Mouse (Mus musculus) testis, adult 2 months (tissue): ENCODE measurements around the gene Pcdh7. TPM values are rescaled to one million over a fixed set of nuclear protein-coding genes. Genes with fewer than 3 reads are reported as not detected.
"Not testable (repeated sequence)": the region's sequence is repeated elsewhere in the genome, so short reads cannot be mapped to it uniquely, and the experiment has no call there.

ENCODE experiments used
- H3K27ac ChIP-seq: fragments of 200-500 bp; 2 replicates; pipeline ENCODE4 v1.5.1; 2012; ENCODE audit warnings: low read depth, low read length; ENCODE audit not compliant: control insufficient read depth, insufficient read depth
- H3K27me3 ChIP-seq: fragments of 200-500 bp; 2 replicates; pipeline ENCODE4 v1.6.1; 2012; ENCODE audit warnings: mild to moderate bottlenecking, low read length, moderate library complexity; ENCODE audit not compliant: control insufficient read depth, insufficient read depth
- H3K36me3 ChIP-seq: fragments of 200-500 bp; 2 replicates; pipeline ENCODE4 v1.6.1; 2012; ENCODE audit warnings: mild to moderate bottlenecking, low read length; ENCODE audit not compliant: control insufficient read depth, insufficient read depth
- H3K4me1 ChIP-seq: fragments of 200-500 bp; 2 replicates; pipeline ENCODE4 v1.6.1; 2012; ENCODE audit warnings: low read length; ENCODE audit not compliant: control insufficient read depth, insufficient read depth
- H3K4me3 ChIP-seq: fragments of 200-500 bp; 2 replicates; pipeline ENCODE4 v1.5.1; 2012; ENCODE audit warnings: low read depth, mild to moderate bottlenecking, low read length, moderate library complexity, mixed read lengths; ENCODE audit not compliant: control insufficient read depth
- CTCF ChIP-seq: fragments of 200-500 bp; IDR thresholded peaks from 2 replicates; pipeline ENCODE4 v1.5.1; 2012; ENCODE audit warnings: low read depth, mild to moderate bottlenecking, inconsistent platforms, low read length, moderate library complexity; ENCODE audit not compliant: control insufficient read depth, insufficient read depth, insufficient replicate concordance
- POLR2A ChIP-seq: fragments of 200-500 bp; IDR thresholded peaks from 2 replicates; pipeline ENCODE4 v1.6.1; 2012; ENCODE audit warnings: low read depth, mild to moderate bottlenecking, inconsistent platforms, low read length, moderate library complexity; ENCODE audit not compliant: control insufficient read depth
- polyA plus RNA-seq: library from polyadenylated mRNA; depleted of rRNA; stranded (reverse); fragments of >200 nt; gene quantifications from 2 replicates; pipeline ENCODE4 v1.2.3, GENCODE M21; 2012; rRNA removed

Gene Pcdh7
- 0.58 and 1.3 TPM in 2 replicates for polyA plus RNA-seq

DNA sequence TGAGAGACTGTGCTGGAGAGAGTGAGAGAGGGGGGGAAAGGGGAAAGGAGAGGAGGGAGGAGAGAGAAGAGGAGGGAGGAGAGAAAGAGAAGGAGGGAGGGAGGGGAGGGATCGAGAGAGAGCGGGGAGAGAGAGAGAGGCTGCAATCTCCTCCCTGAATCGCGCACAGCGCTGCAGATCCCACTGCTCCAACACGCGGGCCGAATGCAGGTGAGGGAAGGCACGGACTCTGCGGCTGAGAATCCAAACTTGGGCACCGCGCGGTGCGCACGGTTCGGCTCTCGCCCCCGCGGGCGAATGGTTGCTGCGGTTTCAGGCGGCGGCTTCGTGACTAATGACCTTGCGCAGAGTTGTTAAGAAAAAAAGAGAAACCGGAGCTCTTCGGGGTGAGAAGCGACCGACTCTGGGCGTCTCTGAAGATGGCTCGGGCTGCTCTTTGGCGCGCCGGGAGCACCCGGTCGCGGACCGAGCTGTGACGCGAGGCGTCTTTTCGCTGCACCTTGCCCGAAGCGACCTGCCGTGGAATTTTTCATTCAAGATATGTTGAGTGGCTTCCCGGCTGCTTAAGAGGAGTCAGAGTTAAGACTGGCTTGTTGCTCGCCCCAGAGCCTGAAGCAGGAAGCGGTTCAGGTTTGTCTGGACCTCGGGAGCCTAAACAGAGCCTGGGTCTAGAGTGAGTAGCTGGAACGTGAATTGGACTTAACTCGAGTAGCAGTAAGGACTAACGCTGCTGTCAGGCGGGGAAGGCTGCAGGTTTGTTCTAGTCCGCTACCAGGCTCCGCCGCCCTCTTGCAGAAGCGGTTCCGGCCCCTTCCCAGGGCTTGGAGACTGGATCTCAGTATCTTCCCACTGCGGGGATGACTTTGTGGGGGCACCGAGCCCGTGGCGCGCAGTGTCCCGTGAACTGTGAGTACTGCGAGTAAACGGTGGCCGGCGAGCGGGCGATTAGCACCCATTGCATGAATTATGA is at the start of gene Pcdh7:
TSS of gene Pcdh7 (plus strand) at position 62 of the 970 bp plus-strand sequence.
- TF ChIP-seq CTCF (no peak), POLR2A (no peak)
- peaks cover 20% of the 10 kb centered on the region for H3K27me3 ChIP-seq
- peak within 1 kb of the TSS; percentile 33 for H3K27ac ChIP-seq
- peaks cover 45% of the 10 kb centered on the region for H3K4me1 ChIP-seq
- H3K4me3 ChIP-seq: peak within 1 kb of the TSS; percentile 73
- H3K36me3 ChIP-seq: no peaks in the 10 kb centered on the region

GRCm38 (mm10) chr5:57676970-57677369 is 40.8 kb upstream of the Pcdh7 start:
- not testable (repeated sequence) for H3K36me3 ChIP-seq, H3K4me1 ChIP-seq, H3K4me3 ChIP-seq, H3K27me3 ChIP-seq, H3K27ac ChIP-seq

DNA sequence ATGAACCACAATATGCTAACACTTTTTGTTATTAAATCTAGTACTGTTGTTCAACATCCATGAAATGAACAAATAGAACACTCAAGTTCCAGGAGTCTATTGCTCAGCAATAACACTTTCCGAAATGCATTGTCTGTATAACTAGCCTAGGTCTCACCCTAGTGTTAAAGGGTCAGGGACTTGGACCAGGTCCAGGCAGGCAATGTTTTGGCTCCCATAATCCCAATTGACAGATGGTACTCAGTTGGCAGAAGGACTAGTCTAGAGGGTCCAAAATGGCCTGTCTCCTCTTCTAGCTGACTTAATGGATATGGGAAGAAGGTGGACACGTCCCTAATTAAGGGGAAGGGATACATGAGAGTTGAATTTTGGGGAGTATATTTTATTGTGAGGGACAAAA is 9.4 kb upstream of the Pcdh7 start:
- Histone ChIP-seq H3K36me3 (no peaks in the 10 kb centered on the region), H3K27ac (no peak overlapping the region), H3K4me1 (no peaks in the 10 kb centered on the region), H3K27me3 (no peaks in the 10 kb centered on the region), H3K4me3 (no peak overlapping the region)
- TF ChIP-seq POLR2A (no peak), CTCF (no peak)

DNA sequence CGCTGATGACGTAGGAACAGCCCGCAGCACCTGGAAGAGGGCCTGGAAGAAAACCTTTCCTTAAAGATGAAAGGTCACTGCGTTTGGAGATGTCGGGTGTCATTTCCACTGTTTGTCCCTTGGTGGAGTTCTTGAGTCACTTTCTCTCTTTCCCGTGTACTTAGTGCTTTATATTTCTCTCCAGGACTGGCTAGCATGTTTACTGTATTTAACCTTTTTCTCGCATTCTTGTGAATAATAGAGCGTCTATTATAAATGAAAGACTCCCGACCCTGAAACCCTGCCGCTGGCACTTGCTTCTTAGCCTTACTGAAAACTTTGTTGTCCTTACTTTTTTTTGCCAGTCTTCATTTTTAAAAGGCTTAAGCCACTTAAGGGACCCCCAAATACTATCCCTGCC is 3.8 kb upstream of the Pcdh7 start:
- H3K27ac ChIP-seq: no peak overlapping the region
- peaks cover 15% of the 10 kb centered on the region for H3K27me3 ChIP-seq
- no peaks in the 10 kb centered on the region for H3K36me3 ChIP-seq
- no peak overlapping the region for H3K4me3 ChIP-seq
- TF ChIP-seq POLR2A (no peak), CTCF (no peak)
- peaks cover 29% of the 10 kb centered on the region for H3K4me1 ChIP-seq

- H3K36me3 ChIP-seq: no peaks in the 10 kb centered on the region
- peaks cover 38% of the 10 kb centered on the region for H3K4me1 ChIP-seq
- H3K27me3 ChIP-seq: peaks cover 20% of the 10 kb centered on the region
- no peak overlapping the region for H3K27ac ChIP-seq
- TF ChIP-seq POLR2A: no peak
- no peak for TF ChIP-seq CTCF
- peak overlapping the region; percentile 69 for H3K4me3 ChIP-seq
Observed at GRCm38 (mm10) chr5:57714621-57715523, 2.9 kb upstream of the Pcdh7 start.

DNA sequence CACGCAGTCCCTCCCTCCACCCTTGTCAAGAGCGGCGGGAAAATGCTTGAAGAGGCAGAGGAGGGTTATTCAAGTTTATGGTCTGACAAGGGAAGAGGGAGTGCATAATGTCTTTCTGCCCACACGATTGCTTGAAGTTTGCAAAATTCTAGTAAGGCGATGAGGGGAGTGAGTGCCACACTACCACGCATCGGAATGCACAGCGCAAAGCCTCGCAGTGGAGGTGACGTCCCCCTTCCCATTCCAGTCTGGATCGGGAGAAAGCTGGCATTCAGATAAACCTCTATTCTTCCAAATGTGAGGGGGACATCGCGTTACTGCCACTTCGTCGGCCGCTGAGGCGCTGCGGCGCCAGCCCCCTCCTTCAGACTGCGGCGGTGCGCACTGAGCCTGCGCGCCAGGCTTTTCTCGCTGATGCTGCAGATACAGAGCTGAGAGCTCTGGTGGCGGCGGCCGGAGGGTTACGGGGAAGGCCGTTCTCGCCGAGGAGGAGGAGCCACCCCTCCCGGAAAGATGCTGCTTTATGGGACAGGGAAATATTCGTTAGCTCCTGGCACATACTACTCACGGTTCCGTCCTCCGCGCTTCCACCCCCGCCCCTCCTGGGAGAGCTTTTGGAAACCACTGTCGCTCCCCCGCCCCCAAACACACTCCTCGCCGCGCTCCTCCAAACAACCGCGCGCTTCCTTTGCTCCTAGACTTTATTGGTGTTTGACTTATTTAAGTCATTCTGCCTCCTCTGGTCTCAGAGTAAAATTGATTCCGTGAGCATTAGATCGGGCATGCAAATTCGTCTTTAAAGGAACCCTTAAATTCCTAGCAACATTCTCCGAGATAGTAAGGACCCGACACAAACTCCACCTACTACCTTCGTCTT is 2.0 kb upstream of the Pcdh7 start:
- H3K27me3 ChIP-seq: peaks cover 20% of the 10 kb centered on the region
- H3K27ac ChIP-seq: 0 out of 2 replicates have a peak overlapping the region, but pooled peaks have one; percentile 5
- H3K36me3 ChIP-seq: no peaks in the 10 kb centered on the region
- TF ChIP-seq CTCF: no peak
- H3K4me1 ChIP-seq: peaks cover 45% of the 10 kb centered on the region
- H3K4me3 ChIP-seq: peak overlapping the region; percentile 69
